Mouse (Mus musculus): Measurements from ENCODE around the gene Gm1673. TPM values are rescaled to one million over a fixed set of nuclear protein-coding genes. Genes with fewer than 3 reads are reported as not detected.
A peak's percentile ranks its signal among the peaks of the same experiment; 100 is the strongest.

Gene Gm1673
- polyA plus RNA-seq, 1 experiment = not detected

- H3K4me3 ChIP-seq (ENCODE audit: insufficient read depth, low read depth, low read length) = peak overlapping the region; percentile 59
- WGBS = 43% methylated on average over 17 of the region's 17 CpGs
- TF ChIP-seq POLR2A (IDR thresholded peaks at IDR 0.05; ENCODE audit: insufficient read depth, low read depth, low read length) (no peak), CTCF (IDR thresholded peaks at IDR 0.05; ENCODE audit: insufficient read depth, low read depth, low read length) (no peak)
- H3K27ac ChIP-seq (ENCODE audit: insufficient read depth, low read depth, low read length) = 0 out of 2 replicates have a peak overlapping the region, but pooled peaks have one; percentile 24
- no peaks in the 10 kb centered on the region for H3K4me1 ChIP-seq (ENCODE audit: control insufficient read depth, insufficient read depth, low read length)
These were observed 29.6 kb upstream of the Gm1673 start for GRCm38 (mm10) chr5:33953471-33954185.

- WGBS = 10% methylated on average over 10 of the region's 10 CpGs
- no peaks in the 10 kb centered on the region for H3K4me1 ChIP-seq (ENCODE audit: control insufficient read depth, insufficient read depth, low read length)
These were observed 28.9 kb upstream of the Gm1673 start for GRCm38 (mm10) chr5:33954354-33954753.

GRCm38 (mm10) chr5:33955868-33956267 lies 27.4 kb upstream of the Gm1673 start:
- H3K27ac ChIP-seq (ENCODE audit: insufficient read depth, low read depth, low read length) = no peak overlapping the region
- H3K4me3 ChIP-seq (ENCODE audit: insufficient read depth, low read depth, low read length) = no peak overlapping the region
- no peaks in the 10 kb centered on the region for H3K4me1 ChIP-seq (ENCODE audit: control insufficient read depth, insufficient read depth, low read length)
- no peak for TF ChIP-seq POLR2A (IDR thresholded peaks at IDR 0.05; ENCODE audit: insufficient read depth, low read depth, low read length)
- no peak for TF ChIP-seq CTCF (IDR thresholded peaks at IDR 0.05; ENCODE audit: insufficient read depth, low read depth, low read length)
- WGBS = 85% methylated on average over 4 of the region's 4 CpGs

More at GRCm38 (mm10) chr5:33954354-33954753, 28.9 kb upstream of the Gm1673 start:
- H3K4me3 ChIP-seq (ENCODE audit: insufficient read depth, low read depth, low read length) = peak overlapping the region; percentile 59
- TF ChIP-seq POLR2A (IDR thresholded peaks at IDR 0.05; ENCODE audit: insufficient read depth, low read depth, low read length) (no peak), CTCF (IDR thresholded peaks at IDR 0.05; ENCODE audit: insufficient read depth, low read depth, low read length) (peak; percentile 82)
- H3K27ac ChIP-seq (ENCODE audit: insufficient read depth, low read depth, low read length) = no peak overlapping the region

GRCm38 (mm10) chr5:33959382-33959781 lies 23.9 kb upstream of the Gm1673 start:
- no peak overlapping the region for H3K4me3 ChIP-seq (ENCODE audit: insufficient read depth, low read depth, low read length)
- TF ChIP-seq CTCF (IDR thresholded peaks at IDR 0.05; ENCODE audit: insufficient read depth, low read depth, low read length) = no peak
- TF ChIP-seq POLR2A (IDR thresholded peaks at IDR 0.05; ENCODE audit: insufficient read depth, low read depth, low read length) = no peak
- H3K4me1 ChIP-seq (ENCODE audit: control insufficient read depth, insufficient read depth, low read length) = no peaks in the 10 kb centered on the region
- 78% methylated on average over 4 of the region's 4 CpGs for WGBS
- H3K27ac ChIP-seq (ENCODE audit: insufficient read depth, low read depth, low read length) = no peak overlapping the region

- Histone ChIP-seq H3K27ac (ENCODE audit: insufficient read depth, low read depth, low read length) (no peak overlapping the region), H3K4me1 (ENCODE audit: control insufficient read depth, insufficient read depth, low read length) (no peaks in the 10 kb centered on the region), H3K4me3 (ENCODE audit: insufficient read depth, low read depth, low read length) (no peak overlapping the region)
- TF ChIP-seq POLR2A (IDR thresholded peaks at IDR 0.05; ENCODE audit: insufficient read depth, low read depth, low read length) (no peak), CTCF (IDR thresholded peaks at IDR 0.05; ENCODE audit: insufficient read depth, low read depth, low read length) (no peak)
- 52% methylated on average over 2 of the region's 2 CpGs for WGBS
These were observed 8.5 kb upstream of the Gm1673 start for GRCm38 (mm10) chr5:33974736-33975135.

GRCm38 (mm10) chr5:33976267-33976666 lies 7.0 kb upstream of the Gm1673 start:
- H3K4me1 ChIP-seq (ENCODE audit: control insufficient read depth, insufficient read depth, low read length) = no peaks in the 10 kb centered on the region
- TF ChIP-seq CTCF (IDR thresholded peaks at IDR 0.05; ENCODE audit: insufficient read depth, low read depth, low read length) = no peak
- TF ChIP-seq POLR2A (IDR thresholded peaks at IDR 0.05; ENCODE audit: insufficient read depth, low read depth, low read length) = no peak
- 43% methylated on average over 3 of the region's 3 CpGs for WGBS

GRCm38 (mm10) chr5:33982731-33983259 lies 438 bp upstream of the Gm1673 start:
- 3% methylated on average over 26 of the region's 26 CpGs for WGBS
- TF ChIP-seq CTCF (IDR thresholded peaks at IDR 0.05; ENCODE audit: insufficient read depth, low read depth, low read length) (no peak), POLR2A (IDR thresholded peaks at IDR 0.05; ENCODE audit: insufficient read depth, low read depth, low read length) (no peak)
- peaks cover 16% of the 10 kb centered on the region for H3K4me1 ChIP-seq (ENCODE audit: control insufficient read depth, insufficient read depth, low read length)
- H3K4me3 ChIP-seq (ENCODE audit: insufficient read depth, low read depth, low read length) = peak overlapping the region; percentile 71
- peak overlapping the region; percentile 99 for H3K27ac ChIP-seq (ENCODE audit: insufficient read depth, low read depth, low read length)

More at GRCm38 (mm10) chr5:33976267-33976666, 7.0 kb upstream of the Gm1673 start:
- Histone ChIP-seq H3K4me3 (ENCODE audit: insufficient read depth, low read depth, low read length) (no peak overlapping the region), H3K27ac (ENCODE audit: insufficient read depth, low read depth, low read length) (no peak overlapping the region)

- WGBS = 26% methylated on average over 28 of the region's 28 CpGs
These were observed 11.7 kb downstream of the Gm1673 start for GRCm38 (mm10) chr5:33994671-33995625.

More at GRCm38 (mm10) chr5:33994671-33995625, 11.7 kb downstream of the Gm1673 start:
- H3K4me1 ChIP-seq (ENCODE audit: control insufficient read depth, insufficient read depth, low read length) = peaks cover 29% of the 10 kb centered on the region
- peak overlapping the region; percentile 86 for H3K4me3 ChIP-seq (ENCODE audit: insufficient read depth, low read depth, low read length)
- peak overlapping the region; percentile 91 for H3K27ac ChIP-seq (ENCODE audit: insufficient read depth, low read depth, low read length)
- TF ChIP-seq POLR2A (IDR thresholded peaks at IDR 0.05; ENCODE audit: insufficient read depth, low read depth, low read length) = no peak
- peak; percentile 69 for TF ChIP-seq CTCF (IDR thresholded peaks at IDR 0.05; ENCODE audit: insufficient read depth, low read depth, low read length)

Data from olfactory bulb, adult 2 months (tissue).